Mouse (Mus musculus) myocyte (in vitro differentiated cells): Measurements from ENCODE around the gene Cnn1.

Experiments
- E2F4 ChIP-seq: IDR thresholded peaks from one replicate; pipeline ENCODE4 v1.6.1; 2011; ENCODE audit warnings: mild to moderate bottlenecking, control low read depth, moderate library complexity; ENCODE audit not compliant: insufficient read depth
- MAX ChIP-seq: IDR thresholded peaks from one replicate; pipeline ENCODE4 v1.6.1; 2011; ENCODE audit warnings: low read depth, mild to moderate bottlenecking, control low read depth
- MYOD1 ChIP-seq, 3 experiments: IDR thresholded peaks; one replicate each; pipeline ENCODE4 v1.6.1; 2011; ENCODE audit warnings: control low read depth in 2 of 3, low read depth in 2 of 3, mild to moderate bottlenecking in 2 of 3, moderate library complexity in 1 of 3; ENCODE audit not compliant: insufficient read length in 2 of 3, control insufficient read depth in 1 of 3
- MYOG ChIP-seq, 3 experiments: IDR thresholded peaks; one replicate each; pipeline ENCODE4 v1.6.1; 2011; ENCODE audit warnings: control low read depth in 2 of 3, low read depth in 2 of 3, mild to moderate bottlenecking in 2 of 3; ENCODE audit not compliant: insufficient read length in 2 of 3, control insufficient read depth in 1 of 3, insufficient read depth in 1 of 3
- POLR2A ChIP-seq: IDR thresholded peaks from one replicate; pipeline ENCODE4 v1.6.1; 2011; ENCODE audit warnings: low read depth, mild to moderate bottlenecking, control low read depth, moderate library complexity; ENCODE audit not compliant: insufficient read length
- POLR2AphosphoS2 ChIP-seq: IDR thresholded peaks from one replicate; pipeline ENCODE4 v1.6.1; 2011; ENCODE audit warnings: low read depth, control low read depth; ENCODE audit not compliant: insufficient read length
- TCF12 ChIP-seq: IDR thresholded peaks from one replicate; pipeline ENCODE4 v1.6.1; 2011; ENCODE audit warnings: mild to moderate bottlenecking, control low read depth; ENCODE audit not compliant: poor library complexity, insufficient read depth, severe bottlenecking

DNA sequence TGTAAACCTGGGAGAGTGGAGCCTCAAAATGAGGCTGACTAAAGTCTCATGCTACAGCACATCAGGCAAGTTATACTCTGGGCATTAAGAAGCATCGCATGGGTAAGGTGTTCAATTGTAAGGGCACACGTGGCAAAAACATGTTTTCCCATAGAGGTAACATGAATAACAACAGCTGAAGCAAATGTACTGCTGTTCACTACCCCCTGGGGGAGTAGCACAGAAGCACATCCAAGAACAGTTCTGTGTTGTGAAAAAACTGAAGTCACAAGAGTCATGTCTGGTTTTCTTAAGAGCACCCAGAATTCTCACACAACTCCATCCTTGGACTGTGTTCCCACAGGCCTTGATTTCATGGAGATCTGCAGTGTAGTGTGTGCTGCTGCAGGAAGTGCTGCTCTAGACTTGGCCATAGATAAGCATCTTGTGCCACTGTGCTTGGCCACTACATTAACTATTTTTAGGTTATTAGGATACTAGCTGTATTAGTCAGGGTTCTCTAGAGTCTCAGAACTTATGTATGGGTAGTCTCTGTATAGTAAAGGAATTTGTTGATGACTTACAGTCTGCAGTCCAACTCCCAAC, 11.9 kb upstream of the Cnn1 start:
- TF ChIP-seq POLR2A (no peak), TCF12 (no peak), MYOD1 (IDR thresholded peaks at IDR 0.05; ENCODE audit: control insufficient read depth in 1 of 3, insufficient read length in 2 of 3, low read depth in 2 of 3) (no peak), POLR2AphosphoS2 (no peak), MYOG (IDR thresholded peaks at IDR 0.05; ENCODE audit: control insufficient read depth in 1 of 3, insufficient read depth in 1 of 3, insufficient read length in 2 of 3, low read depth in 2 of 3) (no peak), E2F4 (no peak), MAX (no peak)
